Mouse (Mus musculus) bone marrow macrophage, adult 2 months (primary cell): ENCODE data around the gene Vmn1r234.

Experiments
- CTCF ChIP-seq: IDR thresholded peaks from 2 replicates; pipeline ENCODE4 v1.5.1; 2012; ENCODE audit warnings: low read depth, mild to moderate bottlenecking, low read length, moderate library complexity
- POLR2A ChIP-seq: IDR thresholded peaks from 2 replicates; pipeline ENCODE4 v1.6.1; 2012; ENCODE audit warnings: mild to moderate bottlenecking, low read depth, low read length, borderline replicate concordance

DNA sequence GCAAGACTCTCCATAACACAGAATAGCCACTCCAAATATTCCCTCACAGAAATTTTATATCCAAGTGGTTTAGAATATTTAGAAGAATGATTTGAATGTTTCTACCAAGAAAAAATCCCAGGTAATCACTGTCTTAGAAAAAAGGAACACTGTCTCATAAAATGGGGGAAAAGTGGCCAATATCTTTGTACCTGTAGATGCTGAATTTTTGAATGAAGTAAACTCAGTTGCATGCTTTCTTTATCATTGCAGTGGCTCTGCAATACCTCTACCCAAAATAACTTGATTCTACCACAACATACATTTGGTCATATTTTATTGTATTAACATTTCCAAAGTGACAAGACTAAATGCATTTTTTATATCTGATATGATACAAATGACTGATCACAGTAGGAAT, 30.2 kb downstream of the Vmn1r234 start, which contains the start of gene Vmn1r235:
- TF ChIP-seq CTCF (no peak), POLR2A (no peak)
